Mouse (Mus musculus) thymus, postnatal 14 days (tissue): ENCODE results near the gene Srp9.
"Not testable (repeated sequence)": the region's sequence is repeated elsewhere in the genome, so short reads cannot be mapped to it uniquely, and the experiment has no call there.

ENCODE experiments used
- DNase-seq: peaks from one replicate; pipeline ENCODE4 v3.0.0; 2021

Srp9 gene

GRCm38 (mm10) chr1:182148864-182149514, 24.5 kb downstream of the Srp9 start:
- DNase-seq = no peak

DNA sequence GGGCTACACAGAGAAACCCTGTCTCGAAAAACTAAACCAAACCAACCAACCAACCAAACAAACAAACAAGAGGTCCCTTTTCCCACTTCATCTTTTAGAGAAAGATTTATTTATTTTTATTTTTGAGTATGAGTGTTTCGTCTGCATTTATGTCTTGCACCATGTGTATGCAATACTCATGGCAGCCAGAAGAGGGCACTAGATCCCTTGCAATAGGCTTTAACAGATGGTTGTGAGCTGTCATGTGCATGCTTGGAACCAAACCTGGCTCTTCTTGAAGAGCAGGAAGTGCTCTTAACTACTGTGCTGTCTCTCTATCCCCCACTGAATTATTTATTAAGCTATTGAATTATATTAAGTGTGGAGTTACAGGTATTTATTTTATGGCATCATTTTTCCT, 25.4 kb downstream of the Srp9 start:
- DNase-seq = peak; percentile 49

DNA sequence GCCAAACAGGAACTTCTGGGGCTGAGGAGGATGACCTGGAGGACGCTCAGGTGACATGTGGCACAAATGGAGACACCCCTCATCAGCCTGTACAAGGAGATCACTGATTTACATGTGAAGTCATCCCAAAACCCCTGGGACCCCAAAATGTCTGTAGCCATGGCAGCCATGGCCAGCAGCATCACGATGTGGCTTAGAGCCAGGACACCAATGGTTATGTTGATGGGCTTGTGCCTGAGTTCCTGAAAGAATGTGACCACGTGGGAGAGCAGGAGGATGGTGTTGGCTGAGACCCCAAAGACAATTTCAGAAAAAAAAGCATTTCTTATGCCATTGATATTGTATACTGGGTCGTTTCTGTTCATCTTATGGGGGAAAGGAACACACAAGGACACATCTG, 33.2 kb downstream of the Srp9 start:
- DNase-seq = no peak

DNA sequence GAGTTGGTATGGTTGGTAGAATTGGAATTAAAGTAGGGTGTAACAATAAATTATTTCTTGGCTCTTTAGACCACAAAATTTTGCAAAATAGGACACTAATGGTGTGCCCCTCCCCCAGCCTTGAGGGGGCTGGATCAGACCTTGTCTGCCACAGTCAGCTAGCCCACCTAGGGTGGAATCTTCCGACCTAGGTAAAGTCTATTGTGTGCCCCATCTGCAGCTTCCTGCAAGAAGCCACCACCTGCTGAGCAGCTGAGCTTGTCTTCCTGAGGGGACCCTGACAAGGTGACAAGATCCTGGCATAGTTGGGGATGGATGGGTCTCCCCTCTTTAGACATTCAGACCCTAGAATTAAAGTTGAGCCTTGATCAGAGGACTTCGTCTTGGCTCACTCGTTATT, 35.0 kb downstream of the Srp9 start:
- DNase-seq = peak; percentile 34

- peak; percentile 34 for DNase-seq
These were observed 38.4 kb downstream of the Srp9 start for GRCm38 (mm10) chr1:182162951-182163350.

GRCm38 (mm10) chr1:182164386-182164785, 39.8 kb downstream of the Srp9 start, which contains the start of gene Vmn1r1:
Gene Vmn1r1, minus strand, starts transcription at chr1:182164486.
- no peak for DNase-seq

DNA sequence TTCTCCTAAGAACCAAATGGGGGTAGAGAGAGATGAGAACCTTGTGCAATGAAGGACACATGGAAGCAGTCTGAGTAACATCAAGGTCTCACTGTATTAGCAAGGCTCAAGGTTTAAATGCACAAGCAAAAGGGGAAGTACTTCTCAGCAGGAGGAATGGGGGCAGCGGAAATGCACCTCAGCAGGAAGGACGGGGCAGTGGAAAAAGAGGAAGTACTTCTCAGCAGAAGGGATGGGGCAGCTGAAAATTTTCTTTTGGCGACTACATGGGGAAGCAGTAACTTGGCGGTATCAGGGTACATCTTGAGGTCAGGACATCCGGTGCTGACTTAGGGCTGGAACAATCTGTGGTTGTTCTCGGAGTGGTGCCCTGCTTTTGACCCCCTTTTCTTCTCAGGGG, 45.7 kb downstream of the Srp9 start:
- DNase-seq = not testable (repeated sequence)

GRCm38 (mm10) chr1:182176985-182177384, 52.4 kb downstream of the Srp9 start:
- not testable (repeated sequence) for DNase-seq

- no peak for DNase-seq
These were observed 57.1 kb downstream of the Srp9 start for GRCm38 (mm10) chr1:182181456-182182305.
